Mouse (Mus musculus): Measurements from ENCODE around the gene Mmp17.
"Not testable (repeated sequence)": the region's sequence is repeated elsewhere in the genome, so short reads cannot be mapped to it uniquely, and the experiment has no call there.

Mmp17 gene

DNA sequence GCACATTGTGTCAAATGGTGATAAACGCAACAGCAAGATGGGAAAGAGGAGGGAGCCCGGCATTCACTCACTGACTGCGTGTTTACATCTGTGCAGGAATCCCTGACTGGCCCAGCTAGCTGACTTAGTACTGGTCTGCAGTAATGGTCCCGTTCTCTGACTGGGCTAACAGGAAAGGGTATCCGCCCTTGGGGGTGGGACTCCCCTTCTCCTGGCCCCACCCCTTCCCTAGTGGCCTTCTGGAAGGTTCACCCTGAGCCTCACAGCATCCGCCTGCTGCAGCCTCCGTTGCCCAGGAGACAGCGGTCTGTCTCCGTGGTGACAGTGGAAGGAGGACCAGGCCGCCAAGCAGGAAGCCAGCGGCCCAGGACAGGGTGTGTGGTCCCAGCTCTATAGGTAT lies 6.9 kb downstream of the Mmp17 start:
- DNase-seq (ENCODE audit: low spot score), result no peak

DNA sequence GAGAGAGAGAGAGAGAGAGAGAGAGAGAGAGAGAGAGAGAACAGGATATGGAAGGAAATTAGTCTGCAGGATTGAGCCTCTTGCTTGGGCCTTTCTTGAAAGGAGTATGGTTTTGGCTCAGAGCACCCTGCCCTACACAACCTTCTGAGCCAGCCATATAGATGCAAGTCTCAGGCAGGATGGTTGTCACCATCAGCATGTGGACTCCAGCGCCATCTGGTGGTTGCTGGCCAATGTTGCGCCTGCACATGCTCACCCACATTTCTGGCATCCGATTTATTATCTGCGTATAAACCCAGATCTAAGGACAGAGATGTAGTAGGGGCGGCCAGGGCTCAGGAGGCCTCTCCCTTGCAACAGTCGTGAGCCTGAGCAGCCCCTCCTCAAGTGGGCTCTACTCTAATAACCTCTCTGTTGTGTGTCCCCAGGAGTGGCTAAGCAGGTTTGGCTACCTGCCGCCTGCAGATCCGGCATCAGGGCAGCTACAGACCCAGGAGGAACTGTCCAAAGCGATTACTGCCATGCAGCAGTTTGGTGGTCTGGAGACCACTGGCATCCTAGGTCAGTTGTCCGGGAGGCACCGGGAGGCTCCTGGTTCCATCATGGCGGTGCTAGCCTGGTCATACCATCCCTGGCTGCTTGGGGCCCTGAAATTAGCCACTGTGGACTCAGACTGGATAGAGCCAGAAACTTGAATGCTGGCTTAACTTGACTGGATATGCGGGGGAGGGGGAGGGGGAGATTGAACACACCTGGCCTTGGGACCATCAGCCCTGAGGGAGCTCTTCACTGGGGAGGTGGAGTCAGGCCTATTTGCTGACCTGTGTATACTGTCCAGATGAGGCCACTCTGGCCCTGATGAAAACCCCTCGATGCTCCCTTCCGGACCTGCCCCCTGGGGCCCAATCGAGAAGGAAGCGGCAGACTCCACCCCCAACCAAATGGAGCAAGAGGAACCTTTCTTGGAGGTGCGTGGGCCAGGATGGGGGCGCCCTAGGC lies 10.4 kb downstream of the Mmp17 start:
- DNase-seq (ENCODE audit: low spot score), result peak; percentile 77

DNA sequence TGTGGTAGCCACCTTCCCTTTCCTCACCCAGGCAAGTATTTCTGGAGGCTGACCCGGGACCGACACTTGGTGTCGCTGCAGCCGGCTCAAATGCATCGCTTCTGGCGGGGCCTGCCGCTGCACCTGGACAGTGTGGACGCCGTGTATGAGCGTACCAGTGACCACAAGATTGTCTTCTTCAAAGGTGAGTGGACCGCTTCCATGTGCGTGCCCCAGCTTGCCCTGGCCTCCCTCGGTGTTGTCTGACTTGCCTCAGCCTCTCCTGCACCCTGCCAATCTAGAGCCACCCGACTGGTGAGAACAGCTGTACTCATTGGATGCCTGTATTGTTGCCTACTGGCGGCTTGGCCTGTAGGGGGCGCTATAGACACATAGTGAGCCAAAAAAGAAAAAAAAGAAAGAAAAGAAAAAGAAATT lies 18.1 kb downstream of the Mmp17 start:
- no peak for DNase-seq (ENCODE audit: low spot score)

DNA sequence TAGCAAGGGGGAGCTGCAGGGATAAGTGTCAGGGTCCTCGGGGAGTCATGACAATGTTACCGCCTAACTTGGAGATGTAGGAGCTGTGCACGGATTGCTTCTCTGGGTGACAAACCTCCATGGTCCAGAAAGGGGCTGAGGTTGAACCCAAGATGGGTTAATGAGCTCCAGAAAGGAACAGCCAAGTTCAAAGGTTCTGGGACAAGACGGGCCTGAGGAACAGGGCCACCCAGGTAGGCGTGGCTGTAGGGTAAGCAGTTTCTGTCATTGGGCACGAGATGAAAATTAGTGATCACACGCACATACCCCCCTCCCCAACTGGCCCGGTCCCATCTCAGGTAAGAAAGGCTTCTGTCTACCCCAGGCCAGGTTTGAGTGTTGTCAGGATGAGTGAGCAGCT lies 23.5 kb downstream of the Mmp17 start:
- no peak for DNase-seq (ENCODE audit: low spot score)

DNA sequence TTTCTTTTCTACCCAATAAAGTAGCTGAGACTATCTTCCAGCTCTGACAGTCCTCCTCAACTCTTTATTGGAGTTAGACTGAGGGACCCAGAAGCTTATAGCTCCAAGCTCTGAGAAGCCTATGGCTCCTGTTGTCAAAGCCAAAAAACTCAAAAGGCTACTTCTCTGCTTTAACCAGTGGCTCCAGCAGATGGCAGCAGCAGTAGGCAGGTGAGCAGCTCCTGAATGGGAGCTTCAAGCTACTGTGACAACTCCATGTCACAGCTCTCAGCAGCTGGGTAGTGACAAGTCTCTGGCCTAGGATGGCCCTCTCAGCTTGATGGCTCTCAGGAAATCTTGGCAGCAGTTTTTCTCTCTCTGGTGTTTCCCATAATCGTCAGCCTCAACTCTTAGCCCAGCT lies 27.1 kb downstream of the Mmp17 start:
- peak; percentile 57 for DNase-seq (ENCODE audit: low spot score)

DNA sequence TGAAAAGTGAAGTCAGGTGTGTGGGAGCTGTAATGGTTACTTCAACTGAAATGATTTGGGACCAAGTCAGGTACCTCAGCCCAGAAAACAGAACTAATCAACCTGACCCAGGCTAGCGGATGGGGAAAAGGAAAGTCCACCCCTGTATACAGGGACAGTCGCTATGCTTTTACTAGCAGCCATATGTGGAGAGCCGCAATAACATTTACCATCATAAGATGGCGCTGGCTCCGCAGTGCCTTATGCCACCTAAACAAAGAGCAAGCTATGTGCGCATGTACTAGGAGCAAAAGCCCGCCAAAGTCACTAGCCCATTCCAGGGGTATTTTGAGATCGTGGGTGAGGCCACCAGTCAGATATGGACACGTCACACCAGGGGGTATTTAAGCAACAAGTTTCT lies 36.6 kb downstream of the Mmp17 start:
- not testable (repeated sequence) for DNase-seq (ENCODE audit: low spot score)

DNA sequence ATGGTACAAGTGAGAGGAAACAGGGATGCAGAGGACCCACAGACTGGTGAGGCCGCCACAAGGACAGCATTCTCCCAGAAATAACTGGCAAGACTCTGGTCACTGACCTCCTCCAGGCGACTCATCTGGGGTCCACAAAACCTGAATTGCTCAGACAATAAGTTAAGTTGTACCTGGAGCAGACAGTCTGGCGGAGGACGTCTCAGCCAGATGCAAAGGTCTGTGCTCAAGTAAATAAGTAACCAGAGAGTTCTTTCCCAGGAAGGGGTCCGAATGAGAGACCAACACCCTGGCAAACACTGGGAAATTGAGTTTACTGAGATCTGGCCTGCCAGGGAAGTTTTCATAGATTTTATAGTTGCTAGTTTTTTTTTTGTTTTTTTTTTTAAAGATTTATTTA lies 37.4 kb downstream of the Mmp17 start:
- no peak for DNase-seq (ENCODE audit: low spot score)

DNA sequence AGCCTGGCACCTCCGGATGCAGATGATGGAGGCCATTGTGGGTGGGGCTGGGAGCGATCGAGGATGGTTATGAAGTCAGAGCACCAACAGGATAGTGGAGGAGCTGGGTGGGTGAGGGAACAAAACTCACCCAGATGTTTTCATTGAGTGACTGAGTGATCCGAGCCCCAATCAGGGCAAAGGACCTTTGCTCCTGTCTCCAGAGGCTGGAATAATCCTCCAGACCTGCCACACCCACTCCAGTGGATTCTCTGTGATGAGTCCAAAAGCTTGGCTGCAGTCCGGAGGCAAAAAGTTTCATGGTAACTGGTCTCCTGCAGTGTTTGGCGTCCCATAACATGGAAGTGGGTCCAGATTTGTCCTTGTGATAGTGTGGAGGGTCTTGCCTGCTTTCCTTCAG lies 42.1 kb downstream of the Mmp17 start:
- DNase-seq (ENCODE audit: low spot score), result no peak

DNA sequence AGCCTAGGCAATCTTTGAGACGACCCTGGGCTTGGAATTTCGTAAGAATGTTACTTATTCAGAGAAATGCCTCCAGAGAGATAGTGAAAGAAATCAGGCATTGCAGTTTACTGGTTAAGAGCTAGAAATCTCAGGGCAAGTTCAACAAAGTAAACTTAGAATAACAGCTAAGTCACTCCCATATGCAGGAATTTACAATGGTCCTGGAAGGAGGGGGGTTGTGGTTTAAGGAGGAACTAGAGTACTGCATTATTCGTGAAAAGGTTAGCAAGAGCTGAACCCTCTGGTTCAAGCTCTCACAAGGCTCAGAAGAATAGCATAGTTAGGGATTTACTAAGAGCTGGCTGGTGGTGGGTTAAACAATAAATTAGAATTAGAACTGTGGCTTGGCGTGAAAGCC lies 42.6 kb downstream of the Mmp17 start:
- DNase-seq (ENCODE audit: low spot score), result not testable (repeated sequence)

DNA sequence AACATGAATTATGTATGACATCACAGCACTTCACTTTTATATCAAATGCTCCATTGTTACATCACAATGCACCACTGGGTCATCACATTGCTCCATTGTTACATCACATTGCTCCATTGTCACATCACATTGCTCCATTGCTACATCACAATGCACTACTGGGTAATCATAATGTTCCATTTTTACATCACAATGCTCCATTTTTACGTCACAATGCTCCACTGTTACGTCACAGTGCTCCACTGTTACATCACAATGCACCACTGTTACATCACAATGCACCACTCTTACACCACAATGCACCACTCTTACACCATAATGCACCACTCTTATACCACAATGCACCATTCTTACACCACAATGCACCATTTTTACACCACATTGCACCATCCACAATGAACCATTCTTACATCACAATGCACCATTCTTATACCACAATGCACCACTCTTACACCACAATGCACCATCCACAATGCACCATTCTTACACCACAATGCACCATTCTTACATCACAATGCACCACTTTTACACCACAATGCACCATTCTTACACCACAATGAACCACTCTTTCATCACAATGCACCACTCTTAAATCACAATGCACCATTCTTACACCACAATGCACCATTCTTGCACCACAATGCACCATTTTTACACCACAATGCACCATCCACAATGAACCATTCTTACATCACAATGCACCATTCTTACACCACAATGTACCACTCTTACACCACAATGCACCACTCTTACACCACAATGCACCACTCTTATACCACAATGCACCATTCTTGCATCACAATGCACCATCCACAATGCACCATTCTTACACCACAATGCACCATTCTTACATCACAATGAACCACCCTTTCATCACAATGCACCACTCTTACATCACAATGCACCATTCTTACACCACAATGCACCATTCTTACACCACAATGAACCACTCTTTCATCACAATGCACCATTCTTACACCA lies 48.6 kb downstream of the Mmp17 start:
- DNase-seq (ENCODE audit: low spot score), result not testable (repeated sequence)

DNA sequence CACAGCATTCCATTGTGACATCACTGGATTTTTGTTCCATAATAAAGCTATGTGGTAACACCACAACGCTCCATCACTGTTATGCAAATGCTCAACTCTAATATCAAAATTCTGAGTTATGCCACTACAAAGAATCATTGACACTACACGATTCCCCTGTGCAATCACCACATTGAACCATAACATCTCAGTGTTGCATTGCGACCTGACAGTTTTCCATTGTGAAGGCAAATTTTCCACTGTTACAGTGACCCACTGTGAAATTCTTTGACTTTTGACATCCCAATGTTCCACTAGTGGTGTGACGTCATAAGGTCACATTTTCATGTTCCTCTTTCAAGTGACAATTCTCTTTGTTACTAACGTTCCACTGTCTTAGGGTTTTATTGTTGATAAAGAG lies 66.9 kb downstream of the Mmp17 start:
- DNase-seq (ENCODE audit: low spot score), result no peak

DNA sequence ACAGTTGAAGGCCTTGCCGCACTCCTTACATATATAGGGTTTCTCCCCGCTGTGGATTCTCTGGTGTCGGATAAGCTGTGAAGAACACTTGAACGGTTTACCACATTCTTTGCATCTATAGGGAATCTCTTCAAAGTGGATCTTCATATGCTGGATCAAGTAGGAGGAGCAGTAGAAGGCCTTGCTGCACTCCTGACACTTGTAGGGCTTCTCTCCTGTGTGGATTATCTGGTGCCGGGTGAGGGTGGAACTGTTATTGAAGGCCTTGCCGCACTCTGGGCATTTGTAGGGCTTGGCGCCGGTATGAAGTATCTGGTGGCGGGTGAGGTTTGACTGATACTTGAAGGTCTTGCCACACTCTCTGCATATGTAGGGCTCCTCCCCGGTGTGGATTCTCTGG lies 73.0 kb downstream of the Mmp17 start:
- DNase-seq (ENCODE audit: low spot score), result no peak

DNA sequence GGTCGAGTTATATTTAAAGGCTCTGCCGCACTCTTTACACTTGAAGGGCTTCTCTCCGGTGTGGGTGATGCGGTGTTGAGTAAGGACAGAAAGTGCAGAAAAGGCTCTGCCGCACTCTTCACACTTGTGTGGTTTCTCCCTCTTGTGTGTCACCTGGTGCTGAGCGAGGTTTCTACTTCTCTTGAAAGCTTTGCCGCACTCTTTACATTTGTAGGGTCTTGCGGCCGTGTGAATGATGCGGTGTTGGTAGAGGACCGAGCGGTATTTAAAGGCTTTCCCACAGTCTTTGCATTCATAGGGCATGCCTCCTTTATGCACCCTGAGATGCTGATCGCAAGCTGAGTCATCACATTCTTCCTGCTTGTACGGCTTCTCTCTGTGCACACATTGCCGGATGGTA lies 74.0 kb downstream of the Mmp17 start:
- no peak for DNase-seq (ENCODE audit: low spot score)

Data from layer of hippocampus, adult 9-10 months (tissue).